Mouse (Mus musculus) stomach, embryonic 14.5 days (tissue): Measurements from ENCODE around the gene Rps6ka1. TPM values are rescaled to one million over a fixed set of nuclear protein-coding genes. Genes with fewer than 3 reads are reported as not detected.

Experiments
- polyA plus RNA-seq: library from polyadenylated mRNA; unstranded; fragments of >200 nt; fragmentation: Nextera tagmentation; extraction: Ambion mirVana; gene quantifications from 2 replicates; pipeline ENCODE4 v1.2.1, GENCODE M21; 2014

Rps6ka1 gene
- polyA plus RNA-seq, 1 experiment from 2014 or later: 58.8 TPM

Other genes with a start within 250 kb of the Rps6ka1 start
- 2.7 and 3.2 TPM in 2 replicates for gene Zdhhc18, start 237.6 kb downstream of the Rps6ka1 start, polyA plus RNA-seq
- gene Pigv, start 215.2 kb downstream of the Rps6ka1 start, polyA plus RNA-seq: 15.6 and 18.9 TPM in 2 replicates
- 42.0 and 49.4 TPM in 2 replicates for gene Arid1a, start 131.0 kb downstream of the Rps6ka1 start, polyA plus RNA-seq
- gene Hmgn2, start 80.9 kb upstream of the Rps6ka1 start, polyA plus RNA-seq: 2,604 and 2,626 TPM in 2 replicates
- 42.6 and 50.4 TPM in 2 replicates for gene Dhdds, start 113.1 kb upstream of the Rps6ka1 start, polyA plus RNA-seq
- 0.07 TPM in 2 replicates for gene Lin28a, start 131.0 kb upstream of the Rps6ka1 start, polyA plus RNA-seq
- gene Zfp683, start 166.0 kb upstream of the Rps6ka1 start, polyA plus RNA-seq: not detected in 2 replicates
- 4.8 and 7.3 TPM in 2 replicates for gene Crybg2, start 173.0 kb upstream of the Rps6ka1 start, polyA plus RNA-seq
- gene Cd52, start 207.3 kb upstream of the Rps6ka1 start, polyA plus RNA-seq: 16.3 and 16.4 TPM in 2 replicates
- gene Ubxn11, start 214.8 kb upstream of the Rps6ka1 start, polyA plus RNA-seq: 7.0 and 8.3 TPM in 2 replicates
- 403 and 435 TPM in 2 replicates for gene Sh3bgrl3, start 241.0 kb upstream of the Rps6ka1 start, polyA plus RNA-seq